ENCODE assay signal across 8 mouse cellular contexts in the genomic region with DNA sequence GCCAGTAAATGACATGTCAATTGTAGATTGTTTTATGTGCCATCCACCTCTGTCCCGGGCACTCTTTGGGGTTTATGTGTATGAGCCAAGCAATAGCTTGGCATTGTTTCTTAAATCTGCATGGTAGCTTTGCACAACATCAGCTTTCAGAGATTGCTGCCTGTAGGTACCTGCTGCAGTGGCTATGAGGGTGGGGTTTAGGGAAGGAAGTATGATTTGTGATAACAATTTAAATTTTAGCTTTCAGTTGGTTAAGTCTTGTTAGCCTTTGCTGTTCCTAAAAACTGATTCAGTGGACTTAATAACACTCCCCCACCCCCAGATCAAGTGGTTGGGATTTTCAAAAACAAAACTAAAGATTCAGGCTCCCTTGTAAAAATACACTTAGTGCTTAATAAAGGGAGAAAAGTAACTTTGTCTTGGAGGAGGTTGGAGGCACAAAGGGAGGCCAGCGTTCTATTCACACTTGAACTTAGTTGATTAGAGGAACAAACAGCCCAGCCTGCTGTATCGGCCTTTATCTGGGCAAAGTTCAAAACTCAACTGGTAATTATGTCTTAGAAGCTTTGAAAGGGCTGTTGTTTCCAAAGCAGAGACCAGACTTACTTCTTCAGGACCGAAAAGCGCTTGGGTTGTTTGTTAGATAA.
A peak's percentile ranks its signal among the peaks of the same experiment; 100 is the strongest.
DNase-seq lines count a peak whose midpoint lies in the region; ATAC-seq and TF ChIP-seq lines count a peak whose summit lies in the region.

No protein-coding gene starts in this region.

- WGBS in forebrain, embryonic 10.5 days: 29% methylated on average over 5 of the region's 5 CpGs
- WGBS in forebrain, postnatal 0 days: 14% methylated on average over 5 of the region's 5 CpGs
- 40% methylated on average over 5 of the region's 5 CpGs for WGBS in neural tube, embryonic 11.5 days
- 53% methylated on average over 5 of the region's 5 CpGs for WGBS in liver, embryonic 11.5 days
- WGBS in stomach, embryonic 16.5 days: 21% methylated on average over 5 of the region's 5 CpGs

- no peak overlapping the region for H3K4me2 ChIP-seq in forebrain, postnatal 0 days (ENCODE audit: low read depth)
- no peak overlapping the region for H3K4me2 ChIP-seq in neural tube, embryonic 11.5 days (ENCODE audit: low read depth)
- H3K4me2 ChIP-seq in liver, embryonic 11.5 days: peak overlapping the region; percentile 36
- peak overlapping the region; percentile 36 for H3K4me2 ChIP-seq in stomach, embryonic 16.5 days (ENCODE audit: low read depth, low read length)

- peaks cover 20% of the 10 kb centered on the region for H3K36me3 ChIP-seq in forebrain, embryonic 10.5 days (replicated peaks)
- no peaks in the 10 kb centered on the region for H3K36me3 ChIP-seq in forebrain, postnatal 0 days (ENCODE audit: insufficient read depth)
- no peaks in the 10 kb centered on the region for H3K36me3 ChIP-seq in neural tube, embryonic 11.5 days (ENCODE audit: control insufficient read depth, insufficient read depth, low read length)
- no peaks in the 10 kb centered on the region for H3K36me3 ChIP-seq in liver, embryonic 11.5 days (ENCODE audit: control insufficient read depth, insufficient read depth, low read length)
- H3K36me3 ChIP-seq in stomach, embryonic 16.5 days (ENCODE audit: control insufficient read depth, insufficient read depth, low read length): peaks cover 10% of the 10 kb centered on the region

- peaks cover 27% of the 10 kb centered on the region for H3K27me3 ChIP-seq in forebrain, embryonic 10.5 days (ENCODE audit: poor library complexity, severe bottlenecking)
- H3K27me3 ChIP-seq in forebrain, postnatal 0 days (ENCODE audit: insufficient read depth, low read length): no peaks in the 10 kb centered on the region
- H3K27me3 ChIP-seq in neural tube, embryonic 11.5 days (ENCODE audit: control insufficient read depth, insufficient read depth, low read length): no peaks in the 10 kb centered on the region
- no peaks in the 10 kb centered on the region for H3K27me3 ChIP-seq in liver, embryonic 11.5 days (replicated peaks; ENCODE audit: control insufficient read depth, insufficient read depth, low read length)
- H3K27me3 ChIP-seq in stomach, embryonic 16.5 days (ENCODE audit: control insufficient read depth, insufficient read depth, low read length): no peaks in the 10 kb centered on the region

- H3K9me3 ChIP-seq in forebrain, embryonic 10.5 days: peaks cover 6% of the 10 kb centered on the region; the same call in 1 of the 2 replicates
- no peaks in the 10 kb centered on the region for H3K9me3 ChIP-seq in forebrain, postnatal 0 days (ENCODE audit: low read length)
- H3K9me3 ChIP-seq in neural tube, embryonic 11.5 days (ENCODE audit: control insufficient read depth, low read length): no peaks in the 10 kb centered on the region
- no peaks in the 10 kb centered on the region; the same call in 1 of the 2 replicates for H3K9me3 ChIP-seq in liver, embryonic 11.5 days (ENCODE audit: control insufficient read depth, low read length)
- H3K9me3 ChIP-seq in stomach, embryonic 16.5 days (replicated peaks; ENCODE audit: control insufficient read depth, low read length): no peaks in the 10 kb centered on the region

- H3K9ac ChIP-seq in forebrain, postnatal 0 days: no peak overlapping the region
- H3K9ac ChIP-seq in neural tube, embryonic 11.5 days (ENCODE audit: low read length): no peak overlapping the region
- no peak overlapping the region for H3K9ac ChIP-seq in liver, embryonic 11.5 days (ENCODE audit: low read depth, low read length)
- H3K9ac ChIP-seq in stomach, embryonic 16.5 days (ENCODE audit: low read length): peak overlapping the region; percentile 34; the same call in 1 of the 2 replicates

- peaks cover 68% of the 10 kb centered on the region for H3K4me1 ChIP-seq in forebrain, embryonic 10.5 days
- no peaks in the 10 kb centered on the region for H3K4me1 ChIP-seq in forebrain, postnatal 0 days (ENCODE audit: insufficient read depth)
- peaks cover 44% of the 10 kb centered on the region for H3K4me1 ChIP-seq in neural tube, embryonic 11.5 days (ENCODE audit: control insufficient read depth, insufficient read depth, low read length)
- H3K4me1 ChIP-seq in liver, embryonic 11.5 days (replicated peaks; ENCODE audit: control insufficient read depth, insufficient read depth, low read length): peaks cover 35% of the 10 kb centered on the region
- peaks cover 40% of the 10 kb centered on the region for H3K4me1 ChIP-seq in stomach, embryonic 16.5 days (ENCODE audit: control insufficient read depth, insufficient read depth, low read length)

- peak overlapping the region; percentile 30; the same call in 1 of the 2 replicates for H3K4me3 ChIP-seq in forebrain, embryonic 10.5 days
- no peak overlapping the region for H3K4me3 ChIP-seq in forebrain, postnatal 0 days (ENCODE audit: low read depth, low read length)
- H3K4me3 ChIP-seq in neural tube, embryonic 11.5 days (ENCODE audit: low read depth, low read length): no peak overlapping the region
- no peak overlapping the region for H3K4me3 ChIP-seq in liver, embryonic 11.5 days (ENCODE audit: low read depth, low read length)
- H3K4me3 ChIP-seq in stomach, embryonic 16.5 days (replicated peaks; ENCODE audit: low read length): no peak overlapping the region

- DNase-seq in forebrain, embryonic 10.5 days (ENCODE audit: extremely low spot score, low spot score): no peak
- DNase-seq in forebrain, postnatal 0 days: no peak
- no peak for DNase-seq in neural tube, embryonic 11.5 days (ENCODE audit: low spot score)
- DNase-seq in neural tube, embryonic 10.5 days (ENCODE audit: extremely low spot score, low spot score): no peak
- no peak for DNase-seq in liver, embryonic 11.5 days (ENCODE audit: low spot score)

- TF ChIP-seq CTCF in forebrain, postnatal 0 days (IDR thresholded peaks at IDR 0.05; ENCODE audit: low read depth): no peak

- ATAC-seq in forebrain, postnatal 0 days: no peak
- peak; percentile 41; the same call in 1 of the 2 replicates for ATAC-seq in neural tube, embryonic 11.5 days (ENCODE audit: insufficient read depth, low FRiP score, low TSS enrichment)
- no peak for ATAC-seq in liver, embryonic 11.5 days (replicated peaks; ENCODE audit: low FRiP score)
- peak; percentile 52; the same call in 1 of the 2 replicates for ATAC-seq in stomach, embryonic 16.5 days (ENCODE audit: insufficient read depth, low FRiP score)
- ATAC-seq in megakaryocyte-erythroid progenitor cell, adult 5-6 weeks (replicated peaks; ENCODE audit: low FRiP score, low TSS enrichment, poor library complexity, severe bottlenecking): no peak
- ATAC-seq in monocyte, adult 5-6 weeks (replicated peaks; ENCODE audit: insufficient number of reproducible peaks, low FRiP score, low TSS enrichment, poor library complexity, severe bottlenecking): no peak

- peak overlapping the region; percentile 73 for H3K27ac ChIP-seq in forebrain, embryonic 10.5 days
- H3K27ac ChIP-seq in forebrain, postnatal 0 days (ENCODE audit: low read depth, low read length): no peak overlapping the region
- H3K27ac ChIP-seq in neural tube, embryonic 11.5 days (ENCODE audit: low read depth, low read length): peak overlapping the region; percentile 21; the same call in 1 of the 2 replicates
- H3K27ac ChIP-seq in liver, embryonic 11.5 days (ENCODE audit: low read depth, low read length): peak overlapping the region; percentile 56; the same call in 1 of the 2 replicates
- H3K27ac ChIP-seq in stomach, embryonic 16.5 days (ENCODE audit: low read length): peak overlapping the region; percentile 93

Comparison
In these comparisons a context has a peak if more than half of its experiments do, and no peak if none do; other contexts are left out.
1. ATAC-seq: peak in neural tube, embryonic 11.5 days (single experiment) and stomach, embryonic 16.5 days (single experiment); none in forebrain, postnatal 0 days (single experiment), liver, embryonic 11.5 days (single experiment), megakaryocyte-erythroid progenitor cell, adult 5-6 weeks (single experiment) and monocyte, adult 5-6 weeks (single experiment).
2. H3K4me2 ChIP-seq: peak in liver, embryonic 11.5 days (single experiment) and stomach, embryonic 16.5 days (single experiment); none in forebrain, postnatal 0 days (single experiment) and neural tube, embryonic 11.5 days (single experiment).